ENCODE assay signal across 22 mouse cellular contexts in genomic region chr13:15538389-15538788, GRCm38 (mm10).
DNase-seq lines count a peak whose midpoint lies in the region; ATAC-seq and TF ChIP-seq lines count a peak whose summit lies in the region.
"Had no signal": no experiment of that assay in that cellular context is flagged by ENCODE, and none has a peak within 500 bp of the region (broad histone marks: within the 10 kb centered on the region; RNA-seq: fewer than 3 reads in every experiment).

No protein-coding gene starts in this region.

- ATAC-seq in kidney, embryonic 14.5 days (ENCODE audit: low FRiP score, low TSS enrichment), result no peak
- no peak for ATAC-seq in Patski
- ATAC-seq in lung, embryonic 16.5 days (ENCODE audit: low read depth), result 0 out of 2 replicates have a peak, but pooled peaks have one; percentile 44
- ATAC-seq: liver, embryonic 12.5 days had no signal

- POLR2A ChIA-PET in Patski (lab: Charles Lee), result interaction anchor here (0.6 kb wide), 1 partner anchor 323 kb away, joined by 3 read pairs; no protein-coding TSS in a partner anchor

- H3K9me3 ChIP-seq in kidney, embryonic 14.5 days (ENCODE audit: control insufficient read depth, low read length), result no peaks in the 10 kb centered on the region
- H3K9me3 ChIP-seq in lung, embryonic 16.5 days (ENCODE audit: control insufficient read depth, low read length), result no peaks in the 10 kb centered on the region
- H3K9me3 ChIP-seq: embryonic facial prominence, embryonic 15.5 days; heart, embryonic 12.5 days; limb, embryonic 12.5 days; liver, embryonic 12.5 days; lung, embryonic 15.5 days had no signal

- H3K4me3 ChIP-seq in kidney, adult 2 months (ENCODE audit: insufficient read depth, low read depth, low read length), result no peak overlapping the region
- no peak overlapping the region for H3K4me3 ChIP-seq in kidney, embryonic 14.5 days (ENCODE audit: low read length)
- H3K4me3 ChIP-seq in lung, embryonic 16.5 days (ENCODE audit: low read length), result no peak overlapping the region
- H3K4me3 ChIP-seq in layer of hippocampus, adult 2 months, result no peak overlapping the region
- H3K4me3 ChIP-seq: embryonic facial prominence, embryonic 15.5 days; heart, embryonic 12.5 days; limb, embryonic 12.5 days; liver, embryonic 12.5 days; lung, embryonic 15.5 days had no signal

- H3K36me3 ChIP-seq in kidney, adult 2 months (ENCODE audit: control insufficient read depth, insufficient read depth, low read length), result no peaks in the 10 kb centered on the region
- no peaks in the 10 kb centered on the region for H3K36me3 ChIP-seq in kidney, embryonic 14.5 days (ENCODE audit: control insufficient read depth, insufficient read depth, low read length)
- no peaks in the 10 kb centered on the region for H3K36me3 ChIP-seq in lung, embryonic 16.5 days (ENCODE audit: control insufficient read depth, insufficient read depth, low read length)
- H3K36me3 ChIP-seq: embryonic facial prominence, embryonic 15.5 days; heart, embryonic 12.5 days; limb, embryonic 12.5 days; liver, embryonic 12.5 days; lung, embryonic 15.5 days had no signal

- no peak overlapping the region for H3K4me2 ChIP-seq in kidney, embryonic 14.5 days (replicated peaks; ENCODE audit: low read depth, low read length)
- H3K4me2 ChIP-seq in lung, embryonic 16.5 days (ENCODE audit: low read depth, low read length), result no peak overlapping the region
- H3K4me2 ChIP-seq: embryonic facial prominence, embryonic 15.5 days; heart, embryonic 12.5 days; hindbrain, embryonic 14.5 days; limb, embryonic 12.5 days; liver, embryonic 12.5 days; lung, embryonic 15.5 days had no signal

- WGBS in kidney, adult 2 months, result 31% methylated on average over 2 of the region's 2 CpGs
- WGBS in kidney, embryonic 14.5 days, result 79% methylated on average over 2 of the region's 2 CpGs
- WGBS in lung, embryonic 16.5 days, result 30% methylated on average over 2 of the region's 2 CpGs

- TF ChIP-seq POLR2A in kidney, adult 2 months (IDR thresholded peaks at IDR 0.05; ENCODE audit: low read depth, low read length), result no peak

- no peak overlapping the region for H3K27ac ChIP-seq in kidney, adult 2 months (ENCODE audit: insufficient read depth, low read depth, low read length)
- no peak overlapping the region for H3K27ac ChIP-seq in kidney, embryonic 14.5 days (ENCODE audit: low read depth, low read length)
- no peak overlapping the region for H3K27ac ChIP-seq in lung, embryonic 16.5 days (ENCODE audit: low read length)
- no peak overlapping the region for H3K27ac ChIP-seq in layer of hippocampus, adult 2 months
- H3K27ac ChIP-seq: embryonic facial prominence, embryonic 15.5 days; hindbrain, embryonic 14.5 days; limb, embryonic 12.5 days; liver, embryonic 12.5 days; lung, embryonic 15.5 days had no signal

- no peak overlapping the region for H3K9ac ChIP-seq in kidney, embryonic 14.5 days (ENCODE audit: low read depth, low read length)
- no peak overlapping the region for H3K9ac ChIP-seq in lung, embryonic 16.5 days (ENCODE audit: low read length)
- H3K9ac ChIP-seq: embryonic facial prominence, embryonic 15.5 days; heart, embryonic 12.5 days; hindbrain, embryonic 14.5 days; limb, embryonic 12.5 days; liver, embryonic 12.5 days; lung, embryonic 15.5 days had no signal

- DNase-seq in heart, adult 11 months, result peak; percentile 40
- no peak for DNase-seq in heart, postnatal 25 days (ENCODE audit: low spot score)
- DNase-seq in kidney, adult 2 months, result peak; percentile 40
- no peak for DNase-seq in Patski (ENCODE audit: low read depth, low spot score)
- no peak for DNase-seq in cerebellum, postnatal 36 days
- DNase-seq in layer of hippocampus, adult 2 months (ENCODE audit: low spot score in 2 of 2), result no peak
- DNase-seq: adrenal gland, postnatal 25 days; cerebellum, adult 9-10 months; gastrocnemius, postnatal 14 days; heart, adult 18-20 months; heart, postnatal 14 days; midbrain, embryonic 14.5 days; right cerebral cortex, postnatal 14 days; thymus, postnatal 14 days had no signal

- CTCF ChIA-PET in Patski (lab: Charles Lee), result interaction anchor here (1.2 to 1.6 kb wide), 4 partner anchors 12 to 177 kb away, joined by 4 to 6 read pairs (median 4); no protein-coding TSS in a partner anchor

- no peaks in the 10 kb centered on the region for H3K27me3 ChIP-seq in kidney, adult 2 months (replicated peaks; ENCODE audit: control insufficient read depth, insufficient read depth, low read length)
- H3K27me3 ChIP-seq in kidney, embryonic 14.5 days (ENCODE audit: control insufficient read depth, insufficient read depth, low read length), result no peaks in the 10 kb centered on the region
- H3K27me3 ChIP-seq in Patski, result no peaks in the 10 kb centered on the region
- H3K27me3 ChIP-seq in lung, embryonic 16.5 days (ENCODE audit: control insufficient read depth, insufficient read depth, low read depth, low read length), result no peaks in the 10 kb centered on the region
- H3K27me3 ChIP-seq: embryonic facial prominence, embryonic 15.5 days; heart, embryonic 12.5 days; limb, embryonic 12.5 days; liver, embryonic 12.5 days; lung, embryonic 15.5 days had no signal

- in situ Hi-C loops in Patski (cut with MboI; ENCODE audit: low pct_unique_long_range_greater_than_20kb), result no loop called here

- intact Hi-C loops in heart, postnatal 25 days (cut with DNase I), result no loop called here

- H3K4me1 ChIP-seq in kidney, adult 2 months (ENCODE audit: control insufficient read depth, insufficient read depth, low read length), result no peaks in the 10 kb centered on the region
- H3K4me1 ChIP-seq in kidney, embryonic 14.5 days (ENCODE audit: control insufficient read depth, insufficient read depth, low read length), result peaks cover 24% of the 10 kb centered on the region
- peaks cover 41% of the 10 kb centered on the region for H3K4me1 ChIP-seq in lung, embryonic 16.5 days (replicated peaks; ENCODE audit: control insufficient read depth, insufficient read depth, low read length)
- H3K4me1 ChIP-seq: liver, embryonic 12.5 days had no signal

- no peak for TF ChIP-seq CTCF in kidney, adult 2 months (conservative IDR thresholded peaks at IDR 0.05; ENCODE audit: insufficient read depth, insufficient read length, low read depth, low read length)
- TF ChIP-seq CTCF in Patski (IDR thresholded peaks at IDR 0.05), result peak; percentile 30
- TF ChIP-seq CTCF in layer of hippocampus, adult 2 months (conservative IDR thresholded peaks at IDR 0.05), result no peak

Comparison
In these comparisons a context has a peak if more than half of its experiments do, and no peak if none do; other contexts are left out.
1. DNase-seq: peak in heart, adult 11 months (single experiment) and kidney, adult 2 months (single experiment); none in heart, postnatal 25 days (single experiment), Patski (single experiment), cerebellum, postnatal 36 days (0 of 2) and layer of hippocampus, adult 2 months (0 of 2).